Mouse (Mus musculus) c-Kit-positive CD71-negative TER-119-negative erythroid progenitor cells, embryonic 14.5 days (primary cell): ENCODE measurements at regions not wholly inside any gene's neighbourhood (a gene's known extent, or its start where the extent isn't known, plus 50 kb on each side); places are given as distances from the start of the nearest gene placed in this dataset.

Experiments
- DNase-seq: peaks from one replicate; pipeline ENCODE4 v3.0.0-alpha.2; 2013; ENCODE audit warnings: low read depth

GRCm38 (mm10) chr13:52049249-52049648, 202.8 kb downstream of the Gadd45g start:
- no peak for DNase-seq

GRCm38 (mm10) chr13:52055741-52056140, 209.3 kb downstream of the Gadd45g start:
- DNase-seq = no peak

GRCm38 (mm10) chr13:52057456-52057855, 211.0 kb downstream of the Gadd45g start:
- DNase-seq = no peak

GRCm38 (mm10) chr13:52059756-52060417, 213.4 kb downstream of the Gadd45g start:
- no peak for DNase-seq

- DNase-seq = no peak
Measured at GRCm38 (mm10) chr13:52060418-52060870, 214.0 kb downstream of the Gadd45g start.

- DNase-seq = no peak
Measured at GRCm38 (mm10) chr13:52061454-52061853, 215.0 kb downstream of the Gadd45g start.

- no peak for DNase-seq
Measured at GRCm38 (mm10) chr13:52061881-52062280, 215.4 kb downstream of the Gadd45g start.

GRCm38 (mm10) chr13:52062576-52062975, 216.1 kb downstream of the Gadd45g start:
- DNase-seq = no peak

GRCm38 (mm10) chr13:52065274-52065673, 218.8 kb downstream of the Gadd45g start:
- DNase-seq = no peak

GRCm38 (mm10) chr13:52065720-52066119, 219.2 kb downstream of the Gadd45g start:
- DNase-seq = no peak

GRCm38 (mm10) chr13:52067048-52067447, 220.6 kb downstream of the Gadd45g start:
- no peak for DNase-seq

- DNase-seq = no peak
Measured at GRCm38 (mm10) chr13:52068886-52069439, 222.5 kb downstream of the Gadd45g start.

GRCm38 (mm10) chr13:52069714-52070113, 223.2 kb downstream of the Gadd45g start:
- no peak for DNase-seq

- no peak for DNase-seq
Measured at GRCm38 (mm10) chr13:52070731-52071663, 224.5 kb downstream of the Gadd45g start.

- DNase-seq = no peak
Measured at GRCm38 (mm10) chr13:52077616-52078015, 231.1 kb downstream of the Gadd45g start.

- no peak for DNase-seq
Measured at GRCm38 (mm10) chr13:52078561-52078960, 232.1 kb downstream of the Gadd45g start.

- no peak for DNase-seq
Measured at GRCm38 (mm10) chr13:52079678-52080246, 233.3 kb downstream of the Gadd45g start.

- DNase-seq = no peak
Measured at GRCm38 (mm10) chr13:52083601-52084455, 237.3 kb downstream of the Gadd45g start.

- no peak for DNase-seq
Measured at GRCm38 (mm10) chr13:52085110-52085509, 238.6 kb downstream of the Gadd45g start.

- no peak for DNase-seq
Measured at GRCm38 (mm10) chr13:52088319-52088718, 241.8 kb downstream of the Gadd45g start.

GRCm38 (mm10) chr13:52090365-52090764, 243.9 kb downstream of the Gadd45g start:
- DNase-seq = no peak
